ENCODE assay signal across 20 mouse cellular contexts in the genomic region with DNA sequence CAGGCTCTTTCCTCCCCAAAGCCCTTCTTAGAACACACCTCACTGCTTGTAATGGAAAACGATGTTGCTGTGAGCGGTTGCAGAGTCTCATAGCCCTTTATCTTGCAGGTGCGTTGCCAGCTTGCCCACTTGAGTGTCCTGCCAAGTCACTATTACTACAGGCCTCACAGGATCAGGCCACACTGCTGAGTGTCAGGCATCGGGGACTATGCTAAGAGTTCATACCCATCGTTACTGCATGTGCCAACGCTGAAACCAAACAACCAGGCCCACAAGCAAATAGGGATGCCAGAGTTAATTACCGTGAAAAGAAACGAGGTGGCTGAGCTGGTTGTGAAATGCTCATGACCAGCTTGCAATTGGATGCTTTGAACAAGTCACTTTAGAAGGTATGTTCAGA. TPM values are rescaled to one million over a fixed set of nuclear protein-coding genes. Genes with fewer than 3 reads are reported as not detected.
A peak's percentile ranks its signal among the peaks of the same experiment; 100 is the strongest.
DNase-seq lines count a peak whose midpoint lies in the region; ATAC-seq lines count a peak whose summit lies in the region.
"Had no signal": no experiment of that assay in that cellular context is flagged by ENCODE, and none has a peak within 500 bp of the region (broad histone marks: within the 10 kb centered on the region; RNA-seq: fewer than 3 reads in every experiment).

No protein-coding gene starts in this region.

- no peak for ATAC-seq in midbrain, embryonic 16.5 days
- no peak; the same call in 1 of the 2 replicates for ATAC-seq in kidney, embryonic 15.5 days (replicated peaks; ENCODE audit: low FRiP score)
- ATAC-seq in megakaryocyte-erythroid progenitor cell, adult 5-6 weeks (replicated peaks; ENCODE audit: low FRiP score, low TSS enrichment, poor library complexity, severe bottlenecking), result no peak
- no peak for ATAC-seq in activated CD4-positive, CD25-positive, alpha-beta regulatory T cell, adult 4 months
- ATAC-seq: liver, postnatal 0 days had no signal

- H3K9ac ChIP-seq in midbrain, embryonic 16.5 days (ENCODE audit: low read depth, low read length), result no peak overlapping the region
- H3K9ac ChIP-seq in kidney, embryonic 15.5 days, result no peak overlapping the region
- H3K9ac ChIP-seq: limb, embryonic 13.5 days; liver, postnatal 0 days had no signal

- 88% methylated on average over 8 of the region's 8 CpGs for WGBS in midbrain, embryonic 10.5 days
- 75% methylated on average over 8 of the region's 8 CpGs for WGBS in midbrain, embryonic 16.5 days
- 51% methylated on average over 8 of the region's 8 CpGs for WGBS in kidney, embryonic 15.5 days

- no peak overlapping the region for H3K4me2 ChIP-seq in midbrain, embryonic 16.5 days (ENCODE audit: low read length)
- H3K4me2 ChIP-seq in kidney, embryonic 15.5 days, result no peak overlapping the region
- H3K4me2 ChIP-seq: limb, embryonic 13.5 days; midbrain, embryonic 11.5 days had no signal

- no peaks in the 10 kb centered on the region for H3K36me3 ChIP-seq in midbrain, embryonic 10.5 days
- H3K36me3 ChIP-seq in midbrain, embryonic 16.5 days (ENCODE audit: control insufficient read depth, insufficient read depth, low read length), result no peaks in the 10 kb centered on the region
- H3K36me3 ChIP-seq in kidney, embryonic 15.5 days, result no peaks in the 10 kb centered on the region
- H3K36me3 ChIP-seq: forebrain, embryonic 10.5 days; limb, embryonic 13.5 days had no signal

- no peaks in the 10 kb centered on the region for H3K9me3 ChIP-seq in midbrain, embryonic 10.5 days (replicated peaks)
- no peaks in the 10 kb centered on the region for H3K9me3 ChIP-seq in midbrain, embryonic 16.5 days (replicated peaks; ENCODE audit: control insufficient read depth, low read length, poor library complexity, severe bottlenecking)
- H3K9me3 ChIP-seq in kidney, embryonic 15.5 days (replicated peaks), result no peaks in the 10 kb centered on the region
- H3K9me3 ChIP-seq: forebrain, embryonic 10.5 days; limb, embryonic 13.5 days had no signal

- intact Hi-C loops in heart, postnatal 36 days (cut with DNase I), result no loop called here

- no peak overlapping the region for H3K4me3 ChIP-seq in midbrain, embryonic 10.5 days
- no peak overlapping the region for H3K4me3 ChIP-seq in midbrain, embryonic 16.5 days (ENCODE audit: low read depth, low read length)
- H3K4me3 ChIP-seq in kidney, embryonic 15.5 days (replicated peaks), result no peak overlapping the region
- H3K4me3 ChIP-seq: forebrain, embryonic 10.5 days; limb, embryonic 13.5 days had no signal

- H3K27ac ChIP-seq in midbrain, embryonic 10.5 days (replicated peaks), result 0 out of 2 replicates have a peak overlapping the region, but pooled peaks have one; percentile 17
- no peak overlapping the region for H3K27ac ChIP-seq in midbrain, embryonic 16.5 days (ENCODE audit: low read length)
- peak overlapping the region; percentile 61 for H3K27ac ChIP-seq in kidney, embryonic 15.5 days
- H3K27ac ChIP-seq: forebrain, embryonic 10.5 days; limb, embryonic 13.5 days had no signal

- peak; percentile 91 for DNase-seq in heart, adult 11 months
- DNase-seq in heart, postnatal 36 days, result no peak
- DNase-seq in midbrain, embryonic 10.5 days (ENCODE audit: low spot score), result no peak
- DNase-seq in embryo, embryonic 11 days, result no peak
- DNase-seq: cerebellum, adult 18-20 months; liver, postnatal 0 days; right cerebral cortex, postnatal 4 days had no signal

- no peaks in the 10 kb centered on the region for H3K4me1 ChIP-seq in midbrain, embryonic 10.5 days
- no peaks in the 10 kb centered on the region for H3K4me1 ChIP-seq in midbrain, embryonic 16.5 days (ENCODE audit: control insufficient read depth, insufficient read depth, low read length)
- peaks cover 24% of the 10 kb centered on the region for H3K4me1 ChIP-seq in kidney, embryonic 15.5 days

- H3K27me3 ChIP-seq in midbrain, embryonic 10.5 days (ENCODE audit: low read depth, poor library complexity, severe bottlenecking), result peaks cover under 1% of the 10 kb centered on the region; the same call in 1 of the 2 replicates
- no peaks in the 10 kb centered on the region for H3K27me3 ChIP-seq in midbrain, embryonic 16.5 days (ENCODE audit: control insufficient read depth, insufficient read depth, low read depth, low read length)
- H3K27me3 ChIP-seq in kidney, embryonic 15.5 days, result no peaks in the 10 kb centered on the region
- H3K27me3 ChIP-seq: limb, embryonic 13.5 days had no signal

RNA-seq across cellular contexts. Expression of a gene that starts 9.5 kb away (rescaled TPM):
- 10 to 100 TPM; 23.7 to 30.5 TPM for total RNA-seq in heart, postnatal 36 days (2021)
- polyA plus RNA-seq in midbrain, embryonic 10.5 days (2016; fragmentation: Nextera tagmentation; extraction: Ambion mirVana), result 4.6 and 5.8 TPM in 2 replicates
- polyA plus RNA-seq in midbrain, embryonic 16.5 days (2015; fragmentation: Nextera tagmentation; extraction: Ambion mirVana), result 10.1 and 13.0 TPM in 2 replicates
- 16.7 and 17.4 TPM in 2 replicates for polyA plus RNA-seq in kidney, embryonic 15.5 days (2015; fragmentation: Nextera tagmentation; extraction: Ambion mirVana)
- total RNA-seq in megakaryocyte-erythroid progenitor cell, adult 5-6 weeks (2014; fragmentation: Nextera tagmentation), result not detected in 2 replicates
- not detected in 2 replicates for total RNA-seq in megakaryocyte-erythroid progenitor cell, adult 5-6 weeks (2017)
- not detected for polyA plus RNA-seq in activated CD4-positive, CD25-positive, alpha-beta regulatory T cell, adult 4 months (2017; shearing (Covaris generic))

RNA-seq across cellular contexts. Expression of a gene that starts 43.3 kb away (rescaled TPM):
- total RNA-seq in heart, postnatal 36 days (2021), result not detected
- not detected in 2 replicates for polyA plus RNA-seq in midbrain, embryonic 10.5 days (2016; fragmentation: Nextera tagmentation; extraction: Ambion mirVana)
- polyA plus RNA-seq in midbrain, embryonic 16.5 days (2015; fragmentation: Nextera tagmentation; extraction: Ambion mirVana), result not detected in 2 replicates
- not detected in 2 replicates for polyA plus RNA-seq in kidney, embryonic 15.5 days (2015; fragmentation: Nextera tagmentation; extraction: Ambion mirVana)
- not detected in 2 replicates for total RNA-seq in megakaryocyte-erythroid progenitor cell, adult 5-6 weeks (2014; fragmentation: Nextera tagmentation)
- total RNA-seq in megakaryocyte-erythroid progenitor cell, adult 5-6 weeks (2017), result not detected in 2 replicates
- not detected for polyA plus RNA-seq in activated CD4-positive, CD25-positive, alpha-beta regulatory T cell, adult 4 months (2017; shearing (Covaris generic))
- total RNA-seq: adrenal gland, postnatal 4 days; hematopoietic stem cell, adult 5-6 weeks; left cerebral cortex, adult 18-20 months had no signal
- polyA plus RNA-seq: embryonic facial prominence, embryonic 11.5 days; forebrain, embryonic 10.5 days; intestine, postnatal 0 days; limb, embryonic 13.5 days; liver, postnatal 0 days; midbrain, embryonic 11.5 days; urinary bladder, adult 2 months had no signal
